Mouse (Mus musculus): ENCODE results near the gene March9.

DNA sequence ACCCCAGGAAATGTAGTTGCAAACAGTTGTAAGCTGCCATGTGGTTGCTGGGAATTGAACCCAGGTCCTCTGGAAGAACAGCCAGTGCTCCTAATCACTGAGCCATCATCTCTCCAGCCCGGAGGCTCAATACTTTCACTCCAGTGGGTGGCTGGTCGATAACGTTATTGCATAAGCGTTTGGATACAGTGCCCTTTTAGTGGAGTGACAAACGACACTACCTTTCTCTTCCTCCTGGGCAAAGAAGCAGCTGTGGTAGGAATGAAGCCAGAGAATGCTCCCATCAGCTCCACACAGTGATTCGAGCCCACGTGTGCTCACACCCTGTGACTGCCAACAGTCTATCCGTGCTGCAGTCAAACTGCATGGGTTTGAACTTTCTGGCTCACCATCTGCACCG, 11.2 kb upstream of the March9 start:
- TF ChIP-seq USF1 (IDR thresholded peaks at IDR 0.05; ENCODE audit: low read depth) (no peak), REST (IDR thresholded peaks at IDR 0.05; ENCODE audit: insufficient read depth, insufficient read length) (no peak), POLR2AphosphoS2 (IDR thresholded peaks at IDR 0.05; ENCODE audit: insufficient read length, low read depth) (peak; percentile 32), E2F4 (IDR thresholded peaks at IDR 0.05; ENCODE audit: insufficient read depth) (no peak)
